Mouse (Mus musculus): Measurements from ENCODE around the gene Tbl1x. TPM values are rescaled to one million over a fixed set of nuclear protein-coding genes. Genes with fewer than 3 reads are reported as not detected.

Gene Tbl1x
- polyA plus RNA-seq, 1 experiment from 2014 or later: 83.2 TPM

DNA sequence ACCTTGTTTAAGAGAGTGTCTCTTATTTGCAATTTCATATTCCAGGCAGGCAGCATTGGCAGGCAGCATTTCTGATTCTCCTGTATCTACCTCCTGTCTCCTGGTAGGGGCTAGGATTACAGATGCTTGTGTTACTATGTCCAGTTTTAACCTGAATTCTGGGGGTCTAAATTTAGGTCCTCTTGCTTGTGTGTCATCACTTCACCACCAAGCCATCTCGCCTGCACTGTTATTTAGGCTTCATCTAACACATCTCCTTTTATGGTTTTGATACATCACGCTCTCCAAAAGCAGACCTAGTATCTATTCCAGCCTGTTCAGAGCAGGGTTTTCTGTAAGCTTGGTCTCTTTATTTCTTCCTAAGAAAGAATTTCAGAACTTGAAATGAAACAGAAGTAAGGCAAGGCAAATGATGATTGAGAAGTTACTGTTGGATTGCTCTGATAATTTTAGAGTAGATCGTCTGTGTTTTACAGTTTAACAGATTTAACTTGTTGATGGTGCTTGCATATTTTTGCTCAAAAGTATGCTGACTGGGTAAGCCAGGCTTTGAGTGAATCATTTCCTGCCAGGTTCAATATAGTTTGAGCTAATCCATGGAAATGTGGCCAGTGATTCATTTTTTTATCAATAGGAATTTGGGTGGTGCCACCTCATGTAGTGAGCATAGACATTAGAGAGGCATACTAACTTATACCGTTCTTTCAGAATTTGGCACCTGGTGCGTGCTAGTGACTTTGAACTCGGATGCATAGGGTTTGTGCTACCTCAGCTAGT is 106.7 kb downstream of the Tbl1x start:
- Histone ChIP-seq H3K4me2 (replicated peaks) (no peak overlapping the region), H3K9me3 (no peaks in the 10 kb centered on the region), H3K36me3 (no peaks in the 10 kb centered on the region), H3K4me3 (no peak overlapping the region), H3K4me1 (no peaks in the 10 kb centered on the region), H3K9ac (no peak overlapping the region), H3K27me3 (no peaks in the 10 kb centered on the region), H3K27ac (no peak overlapping the region)
- ATAC-seq (ENCODE audit: insufficient number of reproducible peaks, insufficient read depth, low FRiP score, low TSS enrichment): no peak
- WGBS: 78% methylated on average over 6 of the region's 6 CpGs

DNA sequence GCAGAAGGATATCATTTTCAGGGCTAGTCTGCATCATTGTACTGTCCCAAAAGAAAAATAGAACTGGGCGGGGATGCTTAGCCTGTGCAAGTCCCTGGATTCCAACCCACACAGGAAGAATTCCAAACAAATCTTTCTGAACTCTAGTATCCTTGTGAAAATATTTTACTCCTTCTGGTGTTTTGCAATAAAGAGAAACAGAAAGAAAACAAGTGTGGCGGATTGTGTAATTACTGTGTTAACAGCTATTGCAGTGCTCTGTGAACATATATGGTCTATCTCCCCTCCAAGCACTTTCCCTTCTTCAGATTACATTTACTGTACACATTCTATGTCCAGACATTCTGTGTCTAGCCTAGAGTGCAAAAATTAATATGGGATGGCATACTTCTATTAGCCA is 119.6 kb downstream of the Tbl1x start:
- 83% methylated on average over 2 of the region's 2 CpGs for whole genome bisulfite sequencing
- Histone ChIP-seq H3K4me1 (no peaks in the 10 kb centered on the region), H3K9ac (no peak overlapping the region), H3K9me3 (no peaks in the 10 kb centered on the region), H3K4me2 (replicated peaks) (no peak overlapping the region), H3K36me3 (no peaks in the 10 kb centered on the region), H3K27me3 (no peaks in the 10 kb centered on the region), H3K4me3 (no peak overlapping the region), H3K27ac (no peak overlapping the region)
- ATAC-seq (ENCODE audit: insufficient number of reproducible peaks, insufficient read depth, low FRiP score, low TSS enrichment): no peak

DNA sequence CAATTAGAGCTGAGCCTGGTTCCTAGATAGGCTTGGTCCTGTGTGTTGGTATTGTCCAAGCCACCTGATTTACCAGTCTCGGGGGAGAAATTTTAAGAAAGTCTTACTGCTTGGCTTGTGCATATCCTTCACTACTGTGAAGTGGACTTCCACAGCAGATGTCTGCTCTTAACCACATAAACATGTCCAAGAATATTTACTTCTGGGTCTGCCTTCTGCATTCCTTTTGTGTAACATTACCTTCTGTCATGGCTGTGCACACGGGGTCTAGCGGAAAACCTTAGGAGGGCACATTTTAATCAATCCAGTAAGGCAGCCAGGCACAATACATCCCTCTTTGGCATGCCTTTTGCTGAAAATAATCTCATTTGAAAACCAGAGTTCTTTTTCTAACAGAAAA is 125.7 kb downstream of the Tbl1x start:
- Histone ChIP-seq H3K27ac (no peak overlapping the region), H3K9ac (no peak overlapping the region), H3K9me3 (no peaks in the 10 kb centered on the region), H3K4me2 (replicated peaks) (no peak overlapping the region), H3K36me3 (no peaks in the 10 kb centered on the region), H3K4me1 (no peaks in the 10 kb centered on the region), H3K4me3 (no peak overlapping the region), H3K27me3 (no peaks in the 10 kb centered on the region)
- ATAC-seq (ENCODE audit: insufficient number of reproducible peaks, insufficient read depth, low FRiP score, low TSS enrichment): no peak
- 48% methylated on average over 3 of the region's 3 CpGs for WGBS

DNA sequence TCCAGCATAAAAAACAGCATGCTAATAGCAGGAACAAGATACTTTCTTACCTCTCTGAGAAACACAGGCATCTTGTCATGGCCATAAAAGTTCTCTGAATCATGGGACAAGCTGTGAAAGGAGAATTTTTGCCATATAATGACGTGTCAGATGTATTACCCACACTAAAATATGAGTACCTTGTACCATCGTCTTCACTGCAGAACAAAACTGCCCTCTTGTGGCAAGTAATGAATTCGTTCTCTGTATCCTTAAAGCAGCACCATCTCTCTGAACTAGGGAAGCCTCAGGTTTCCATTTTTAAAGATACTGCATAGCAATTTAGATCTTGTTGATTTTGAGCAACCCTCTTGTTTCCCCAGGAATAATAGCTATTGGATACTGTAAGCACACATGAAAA is 127.3 kb downstream of the Tbl1x start:
- Histone ChIP-seq H3K27ac (no peak overlapping the region), H3K36me3 (no peaks in the 10 kb centered on the region), H3K4me3 (no peak overlapping the region), H3K9ac (no peak overlapping the region), H3K4me1 (no peaks in the 10 kb centered on the region), H3K27me3 (no peaks in the 10 kb centered on the region), H3K4me2 (replicated peaks) (no peak overlapping the region), H3K9me3 (no peaks in the 10 kb centered on the region)
- ATAC-seq (ENCODE audit: insufficient number of reproducible peaks, insufficient read depth, low FRiP score, low TSS enrichment): no peak
- WGBS: 11% methylated on average over 3 of the region's 3 CpGs

DNA sequence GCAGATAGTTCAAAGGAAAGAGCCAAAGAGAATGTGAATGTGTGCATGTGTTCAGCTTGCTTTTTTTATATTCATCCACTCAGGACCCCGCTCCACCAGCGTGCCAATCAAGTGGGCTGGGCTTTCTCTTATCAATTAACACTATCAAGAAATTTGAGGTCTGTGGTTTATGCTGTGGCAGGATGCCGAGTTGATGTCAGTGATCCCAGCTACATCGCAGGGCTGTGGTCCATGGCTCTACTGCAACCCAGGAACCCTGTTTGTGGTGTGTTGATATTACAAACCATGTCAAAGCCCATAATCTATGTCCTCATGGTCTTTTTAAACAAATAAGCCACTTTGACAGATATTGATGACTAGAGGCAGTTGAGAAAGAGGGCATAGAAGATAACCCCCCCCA is 129.5 kb downstream of the Tbl1x start:
- Histone ChIP-seq H3K4me1 (no peaks in the 10 kb centered on the region), H3K4me2 (replicated peaks) (no peak overlapping the region), H3K27me3 (no peaks in the 10 kb centered on the region), H3K9me3 (no peaks in the 10 kb centered on the region), H3K9ac (no peak overlapping the region), H3K4me3 (no peak overlapping the region), H3K27ac (no peak overlapping the region), H3K36me3 (no peaks in the 10 kb centered on the region)
- WGBS: 86% methylated on average over 4 of the region's 4 CpGs
- ATAC-seq (ENCODE audit: insufficient number of reproducible peaks, insufficient read depth, low FRiP score, low TSS enrichment): no peak

DNA sequence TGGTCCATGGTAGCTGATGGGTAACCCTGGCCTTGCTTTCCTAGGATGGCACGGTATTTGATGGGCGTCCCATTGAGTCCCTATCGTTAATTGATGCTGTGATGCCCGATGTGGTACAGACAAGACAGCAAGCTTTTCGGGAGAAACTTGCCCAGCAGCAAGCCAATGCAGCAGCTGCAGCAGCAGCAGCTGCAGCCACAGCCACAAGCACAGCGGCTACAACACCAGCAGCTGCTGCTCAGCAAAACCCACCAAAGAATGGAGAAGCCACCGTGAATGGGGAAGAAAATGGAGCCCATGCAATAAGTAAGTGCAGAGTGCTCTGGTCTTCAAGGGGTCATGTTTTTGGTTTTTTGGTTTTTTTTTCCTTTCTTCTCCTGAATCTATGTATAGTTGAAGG is 135.4 kb downstream of the Tbl1x start:
- H3K4me3 ChIP-seq: no peak overlapping the region
- no peaks in the 10 kb centered on the region for H3K27me3 ChIP-seq
- H3K9me3 ChIP-seq: no peaks in the 10 kb centered on the region
- H3K9ac ChIP-seq: no peak overlapping the region
- no peak for ATAC-seq (ENCODE audit: insufficient number of reproducible peaks, insufficient read depth, low FRiP score, low TSS enrichment)
- H3K4me2 ChIP-seq (replicated peaks): no peak overlapping the region
- H3K4me1 ChIP-seq: no peaks in the 10 kb centered on the region
- no peaks in the 10 kb centered on the region; the same call in 1 of the 2 replicates for H3K36me3 ChIP-seq
- no peak overlapping the region for H3K27ac ChIP-seq
- 90% methylated on average over 7 of the region's 7 CpGs for WGBS

DNA sequence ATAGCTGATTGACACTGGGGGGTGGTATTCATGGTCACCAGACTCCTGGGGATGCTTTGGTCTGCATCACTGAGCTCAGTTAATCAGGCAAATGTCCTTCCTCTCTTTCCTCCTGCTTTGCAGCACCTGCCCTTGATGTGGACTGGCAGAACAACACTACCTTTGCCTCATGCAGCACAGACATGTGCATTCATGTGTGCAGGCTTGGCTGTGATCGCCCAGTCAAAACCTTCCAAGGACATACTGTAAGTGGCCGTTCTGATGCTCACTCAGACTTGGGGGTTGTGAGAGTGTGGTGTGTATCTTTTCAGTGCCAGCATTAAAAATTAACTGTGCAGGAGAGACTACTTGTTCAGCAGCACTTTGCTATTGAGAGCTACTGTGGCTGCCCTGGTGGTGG is 139.4 kb downstream of the Tbl1x start:
- peaks cover 7% of the 10 kb centered on the region; the same call in 1 of the 2 replicates for H3K36me3 ChIP-seq
- no peak for ATAC-seq (ENCODE audit: insufficient number of reproducible peaks, insufficient read depth, low FRiP score, low TSS enrichment)
- 86% methylated on average over 2 of the region's 2 CpGs for WGBS

DNA sequence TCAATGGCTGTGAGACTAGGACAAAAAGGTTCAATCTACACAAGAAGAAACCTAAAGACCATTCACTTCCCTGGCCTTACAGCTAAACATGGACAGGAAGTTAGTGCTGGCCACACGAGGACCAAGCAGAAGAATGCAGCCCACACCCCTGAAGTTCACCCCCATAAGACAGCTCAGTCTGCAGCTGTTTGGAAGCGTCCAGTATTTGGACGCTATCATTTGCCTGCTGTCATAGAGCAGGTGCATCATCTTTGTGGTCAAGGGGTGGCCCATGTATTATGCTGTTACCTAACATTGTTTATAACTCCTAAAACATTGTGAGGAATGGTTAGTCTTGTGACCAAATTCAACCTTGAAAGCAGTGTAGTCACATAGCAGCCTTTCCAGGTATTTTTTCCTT is 151.2 kb downstream of the Tbl1x start:
- Histone ChIP-seq H3K9ac (no peak overlapping the region), H3K9me3 (no peaks in the 10 kb centered on the region), H3K27ac (no peak overlapping the region), H3K4me2 (replicated peaks) (no peak overlapping the region), H3K4me1 (no peaks in the 10 kb centered on the region), H3K4me3 (no peak overlapping the region), H3K27me3 (no peaks in the 10 kb centered on the region), H3K36me3 (peaks cover 10% of the 10 kb centered on the region; the same call in 1 of the 2 replicates)
- ATAC-seq (ENCODE audit: insufficient number of reproducible peaks, insufficient read depth, low FRiP score, low TSS enrichment): no peak
- WGBS: 84% methylated on average over 3 of the region's 3 CpGs

More for the DNA sequence above, 139.4 kb downstream of the Tbl1x start:
- Histone ChIP-seq H3K4me2 (replicated peaks) (no peak overlapping the region), H3K4me3 (no peak overlapping the region), H3K27me3 (no peaks in the 10 kb centered on the region), H3K27ac (no peak overlapping the region), H3K9me3 (no peaks in the 10 kb centered on the region), H3K4me1 (no peaks in the 10 kb centered on the region), H3K9ac (no peak overlapping the region)

DNA sequence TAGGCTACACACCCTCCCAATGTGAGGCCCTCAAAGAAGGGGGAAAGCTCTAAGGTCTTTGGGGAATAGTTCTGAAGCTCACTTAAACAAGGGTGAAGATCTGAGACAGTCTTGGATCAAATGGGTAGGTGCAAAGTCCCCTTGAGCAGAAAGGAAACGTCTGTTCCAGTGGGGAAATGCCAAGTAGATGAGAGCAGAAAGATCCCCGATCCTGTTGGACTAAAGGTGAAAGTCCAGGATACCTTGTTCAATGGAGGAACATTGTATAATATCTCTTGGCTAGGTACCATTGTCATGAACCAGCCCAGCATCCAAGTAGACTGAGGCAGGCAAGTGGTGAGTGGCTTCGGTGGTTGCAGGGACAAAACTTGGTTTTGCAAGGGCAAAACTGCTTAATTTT is 152.5 kb downstream of the Tbl1x start:
- no peak overlapping the region for H3K4me3 ChIP-seq
- no peaks in the 10 kb centered on the region for H3K27me3 ChIP-seq
- H3K9ac ChIP-seq: no peak overlapping the region
- H3K4me2 ChIP-seq (replicated peaks): no peak overlapping the region
- no peak for ATAC-seq (ENCODE audit: insufficient number of reproducible peaks, insufficient read depth, low FRiP score, low TSS enrichment)
- H3K36me3 ChIP-seq: peaks cover 10% of the 10 kb centered on the region; the same call in 1 of the 2 replicates
- H3K27ac ChIP-seq: no peak overlapping the region
- H3K9me3 ChIP-seq: no peaks in the 10 kb centered on the region
- no peaks in the 10 kb centered on the region for H3K4me1 ChIP-seq
- 75% methylated on average over 3 of the region's 3 CpGs for WGBS

DNA sequence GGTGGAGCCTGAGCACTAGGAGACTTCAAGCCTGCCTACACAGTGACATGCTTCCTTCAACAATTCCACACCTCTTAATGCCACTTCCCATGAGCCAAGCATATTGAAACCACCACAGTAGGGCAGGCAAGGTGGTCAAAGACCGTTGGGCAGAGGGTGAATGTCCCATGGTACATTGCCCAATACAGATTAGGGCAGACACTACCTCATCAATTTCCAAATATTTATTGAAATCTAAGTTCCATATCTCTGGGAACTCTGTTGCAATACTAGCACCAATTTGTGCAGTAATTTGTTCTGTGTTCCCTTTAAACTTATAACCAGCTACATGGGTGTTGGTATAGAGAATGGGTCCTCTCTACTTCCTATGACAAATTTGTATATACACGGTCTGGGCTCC is 154.2 kb downstream of the Tbl1x start:
- Histone ChIP-seq H3K4me2 (replicated peaks) (no peak overlapping the region), H3K4me1 (no peaks in the 10 kb centered on the region), H3K27ac (no peak overlapping the region), H3K4me3 (no peak overlapping the region), H3K9ac (no peak overlapping the region), H3K27me3 (no peaks in the 10 kb centered on the region), H3K9me3 (no peaks in the 10 kb centered on the region), H3K36me3 (peaks cover 10% of the 10 kb centered on the region; the same call in 1 of the 2 replicates)
- no peak for ATAC-seq (ENCODE audit: insufficient number of reproducible peaks, insufficient read depth, low FRiP score, low TSS enrichment)
- WGBS: 87% methylated on average over 2 of the region's 2 CpGs

DNA sequence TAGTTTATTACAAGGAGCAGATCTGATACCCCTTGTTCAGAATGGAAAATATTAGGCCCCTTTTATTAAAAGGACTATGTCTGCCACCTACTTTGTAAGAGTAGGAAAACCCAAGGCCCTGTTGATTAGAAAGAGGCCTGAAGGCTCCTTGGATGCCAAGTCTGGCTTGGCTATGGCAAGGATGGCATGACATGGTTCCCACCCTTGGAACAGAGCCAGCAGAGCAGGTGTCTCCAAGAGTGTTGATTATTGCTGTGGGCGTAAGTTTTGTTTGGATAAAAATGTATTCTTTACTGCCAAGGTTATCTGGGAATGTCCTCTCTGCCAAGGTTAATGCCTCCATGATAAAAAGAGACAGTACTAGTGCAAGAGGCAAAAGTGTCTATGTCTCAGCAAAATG is 156.1 kb downstream of the Tbl1x start:
- no peak overlapping the region for H3K9ac ChIP-seq
- no peaks in the 10 kb centered on the region for H3K27me3 ChIP-seq
- 86% methylated on average over 1 of the region's 1 CpGs for WGBS
- H3K4me3 ChIP-seq: no peak overlapping the region
- no peaks in the 10 kb centered on the region for H3K36me3 ChIP-seq
- H3K4me1 ChIP-seq: no peaks in the 10 kb centered on the region
- H3K27ac ChIP-seq: no peak overlapping the region
- H3K9me3 ChIP-seq: no peaks in the 10 kb centered on the region
- ATAC-seq (ENCODE audit: insufficient number of reproducible peaks, insufficient read depth, low FRiP score, low TSS enrichment): no peak
- H3K4me2 ChIP-seq (replicated peaks): no peak overlapping the region

DNA sequence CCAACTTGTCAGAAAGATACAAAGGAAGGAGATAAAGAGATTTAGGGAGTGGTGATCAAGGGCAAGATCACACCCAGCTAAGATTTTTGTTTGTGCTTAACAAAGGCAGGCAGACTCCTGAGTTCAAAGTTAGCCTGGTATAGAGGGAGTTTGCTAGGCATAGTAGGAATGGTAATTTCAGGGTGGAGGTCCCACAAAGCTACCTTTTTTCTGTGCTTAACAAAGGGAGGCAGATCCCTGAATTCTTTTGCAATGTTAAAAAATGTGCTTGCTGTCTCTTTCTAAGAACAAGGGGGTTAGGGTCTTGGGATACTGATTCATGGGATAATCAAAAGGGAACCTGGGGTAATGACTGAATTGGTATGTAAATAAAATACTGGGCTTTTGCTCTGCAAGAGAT is 156.6 kb downstream of the Tbl1x start:
- no peak for ATAC-seq (ENCODE audit: insufficient number of reproducible peaks, insufficient read depth, low FRiP score, low TSS enrichment)
- Histone ChIP-seq H3K9ac (no peak overlapping the region), H3K4me2 (replicated peaks) (no peak overlapping the region), H3K36me3 (no peaks in the 10 kb centered on the region), H3K4me3 (no peak overlapping the region), H3K27me3 (no peaks in the 10 kb centered on the region), H3K9me3 (no peaks in the 10 kb centered on the region), H3K4me1 (no peaks in the 10 kb centered on the region), H3K27ac (no peak overlapping the region)
